Mouse (Mus musculus): Measurements from ENCODE around the gene Fut9.

Gene Fut9

DNA sequence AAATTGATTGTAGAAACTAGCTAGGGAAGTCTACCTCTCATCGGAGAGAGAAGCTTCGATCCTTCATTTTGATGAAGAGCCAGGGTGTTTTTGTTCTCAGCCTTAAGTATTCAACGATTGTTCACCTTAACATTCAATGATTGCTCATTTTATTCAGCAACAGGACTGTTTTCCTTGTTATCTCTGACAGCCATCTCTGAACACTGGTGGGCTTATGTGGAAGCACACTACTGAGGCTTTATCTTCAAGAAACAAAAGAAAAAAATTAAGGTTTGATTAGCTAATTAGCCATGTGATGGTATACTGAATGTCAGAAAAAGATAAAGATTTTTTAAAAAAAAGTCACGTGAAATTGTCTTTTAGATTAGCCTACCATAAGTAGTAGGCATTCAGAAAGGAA lies 158.1 kb downstream of the Fut9 start:
- DNase-seq: no peak

DNA sequence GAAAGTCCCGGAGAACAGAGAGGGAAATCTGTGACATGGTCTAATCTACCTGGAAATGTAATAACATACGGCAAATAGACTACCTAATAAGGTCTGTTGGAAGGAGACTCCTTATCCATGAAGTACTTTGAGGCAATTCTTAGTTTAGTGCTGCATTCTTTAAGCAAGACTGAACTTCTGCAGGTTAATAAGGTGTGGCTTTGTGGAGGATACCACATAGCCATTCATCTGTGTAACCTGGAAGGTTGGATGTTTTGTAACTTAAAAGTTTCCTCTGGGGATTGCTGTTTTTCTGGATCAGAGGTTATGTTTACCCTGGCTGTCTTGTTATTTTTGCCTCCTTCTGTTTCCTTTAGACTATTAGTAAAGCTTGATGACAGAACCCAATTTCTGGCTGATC lies 166.8 kb downstream of the Fut9 start:
- no peak for DNase-seq

DNA sequence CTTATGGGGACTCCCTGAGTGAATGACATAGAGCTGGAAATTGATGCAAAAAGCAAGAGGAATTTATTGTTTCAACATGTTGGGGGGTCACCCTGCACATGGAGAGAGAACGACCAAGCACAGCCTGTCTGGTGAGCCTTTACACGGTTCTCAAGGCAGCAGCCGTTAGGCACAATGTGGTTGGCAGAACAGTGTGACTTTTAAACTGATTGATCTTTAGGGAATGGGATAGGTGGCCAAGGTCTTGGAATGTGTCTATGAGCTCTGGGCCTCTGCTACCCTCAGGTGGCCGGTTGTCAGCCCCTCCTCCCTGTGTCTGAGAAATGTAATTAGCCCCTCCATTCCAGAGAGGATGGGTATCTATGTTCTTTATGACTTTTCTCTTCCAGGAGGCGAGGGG lies 171.9 kb downstream of the Fut9 start:
- DNase-seq: no peak

DNA sequence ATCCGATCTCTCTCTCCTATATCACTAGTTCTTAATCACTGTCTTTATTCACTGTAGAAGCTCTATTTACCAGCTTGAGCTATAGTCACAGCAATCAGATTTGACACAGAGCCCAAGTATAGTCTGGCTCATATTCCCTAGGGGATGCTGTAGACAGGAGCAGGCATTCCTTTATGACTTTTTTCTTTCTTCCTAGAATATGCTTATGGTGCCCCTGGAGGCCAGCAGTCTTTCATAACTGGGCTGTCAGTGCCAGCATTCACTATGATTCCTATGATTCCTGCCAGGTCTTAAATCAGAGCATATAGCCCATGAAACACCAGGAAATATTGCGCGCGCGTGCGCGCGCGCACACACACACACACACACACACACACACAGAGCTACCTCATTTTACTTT lies 172.6 kb downstream of the Fut9 start:
- peak; percentile 22 to 43 for DNase-seq

DNA sequence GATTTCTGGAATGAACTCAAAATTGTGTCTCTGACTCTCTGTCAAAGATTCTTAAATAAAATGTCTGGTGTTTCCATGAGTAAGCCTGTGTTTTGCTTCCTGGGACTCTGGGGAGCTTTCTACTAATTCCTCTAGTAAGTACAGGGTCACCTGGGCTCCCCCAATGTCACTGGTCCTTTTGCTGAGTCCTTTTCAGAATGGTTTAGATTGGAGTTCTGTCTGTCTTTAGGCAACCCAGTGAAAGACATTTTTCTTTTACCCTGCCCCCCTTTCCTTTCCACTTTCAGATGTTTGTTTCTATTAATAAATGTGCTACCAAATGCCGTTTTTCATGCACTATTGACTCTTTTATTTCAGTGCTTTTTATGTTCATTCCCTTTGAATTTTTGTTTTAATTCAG lies 173.0 kb downstream of the Fut9 start:
- DNase-seq: no peak

DNA sequence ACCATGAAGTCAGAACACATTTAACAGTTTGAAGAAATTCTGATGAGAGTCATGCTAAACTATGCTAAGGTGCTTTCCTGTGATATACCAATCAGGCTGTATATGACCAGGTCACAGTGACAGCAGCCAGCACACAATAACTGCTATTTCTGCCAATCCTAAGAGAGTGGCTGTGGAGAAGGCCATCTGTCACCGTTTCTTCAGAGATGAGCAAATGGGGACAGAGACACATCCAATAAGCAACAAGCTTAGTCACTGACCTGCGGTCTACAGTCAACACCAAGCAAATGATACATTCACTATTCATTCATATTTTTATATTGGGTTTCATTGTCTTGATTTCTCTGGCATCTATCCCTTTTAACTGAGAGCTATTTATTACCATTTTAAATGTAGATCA lies 176.9 kb downstream of the Fut9 start:
- peak; percentile 68 to 76 for DNase-seq

DNA sequence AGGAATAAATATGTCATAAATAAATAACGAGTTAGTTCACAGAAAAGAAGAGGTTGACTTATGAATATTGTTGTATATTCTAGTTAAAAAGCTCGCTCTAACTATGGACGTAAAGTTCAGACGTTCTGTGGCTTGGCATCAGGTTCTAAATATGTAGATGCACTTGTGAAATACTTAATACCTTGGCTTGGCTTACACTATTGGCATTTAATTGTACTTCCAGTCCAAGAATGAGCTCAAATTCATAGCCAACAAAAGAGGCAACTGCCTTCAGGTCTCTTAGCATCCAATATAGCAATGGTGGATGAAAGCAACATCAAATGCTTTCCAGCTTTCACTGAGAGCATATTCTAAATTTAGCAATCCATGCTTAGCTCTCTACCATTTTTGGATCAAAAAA lies 182.7 kb downstream of the Fut9 start:
- no peak for DNase-seq

DNA sequence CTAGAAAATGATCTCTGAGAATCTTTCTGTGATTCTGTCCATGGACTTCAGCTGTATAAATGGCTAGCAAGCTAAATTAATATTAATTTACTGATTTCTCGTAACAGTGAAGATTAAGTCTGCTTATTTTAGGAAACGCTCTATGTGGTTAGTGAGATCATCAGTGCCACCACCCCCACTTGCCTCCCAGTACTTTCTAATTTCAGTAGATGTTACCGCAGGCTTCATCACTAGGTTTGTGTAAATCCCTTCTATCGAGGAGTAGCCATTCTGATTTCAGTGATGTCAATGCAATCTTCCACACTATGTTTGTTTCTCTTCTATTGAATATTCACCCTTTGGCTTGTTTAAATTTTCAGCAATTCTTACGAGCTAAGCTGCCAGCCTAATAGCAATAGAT lies 186.6 kb downstream of the Fut9 start:
- DNase-seq: no peak

DNA sequence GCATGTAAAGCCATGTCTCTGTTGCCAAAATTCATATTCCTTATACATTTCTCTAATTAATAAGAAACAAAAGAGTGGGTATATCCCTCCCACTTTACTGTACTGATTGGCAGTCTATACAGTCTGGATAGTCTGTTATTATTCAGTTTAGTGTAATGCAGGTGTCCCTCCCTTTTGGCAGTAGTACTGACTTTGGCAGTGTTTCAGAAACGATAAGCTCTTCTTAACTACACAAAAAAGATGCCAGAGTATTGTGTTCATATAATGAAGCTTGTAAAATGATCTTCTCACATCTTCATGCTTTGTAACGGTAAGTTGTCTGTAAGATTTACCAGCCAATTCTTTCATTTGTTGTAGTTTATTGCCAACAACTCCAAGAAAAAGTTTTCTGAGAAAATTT lies 189.6 kb downstream of the Fut9 start:
- DNase-seq: no peak

DNA sequence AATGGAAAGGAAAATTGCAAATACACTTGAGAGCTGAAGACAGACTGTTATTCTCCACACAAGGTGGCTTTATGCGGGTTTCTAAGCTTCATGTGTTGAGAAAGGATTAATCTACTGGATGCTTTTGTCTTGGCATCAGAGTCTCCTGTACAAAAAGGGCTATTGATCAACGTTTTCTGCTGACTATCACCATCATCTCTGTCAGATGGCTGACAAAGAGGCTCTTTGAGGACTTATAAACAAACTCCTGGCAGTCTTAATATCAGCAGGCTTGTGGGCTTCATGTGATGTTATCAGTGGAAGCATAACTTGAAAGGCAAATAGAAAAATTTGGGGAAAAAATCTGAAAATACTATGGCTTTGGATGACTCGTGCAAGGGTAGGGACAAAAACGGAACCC lies 206.8 kb downstream of the Fut9 start:
- no peak for DNase-seq

Measured in cerebellum, postnatal 36 days (tissue).